Mouse (Mus musculus) testis, adult 2 months (tissue): ENCODE data around the gene B4galnt1. TPM values are rescaled to one million over a fixed set of nuclear protein-coding genes. Genes with fewer than 3 reads are reported as not detected.

Source experiments
- H3K27ac ChIP-seq: fragments of 200-500 bp; 2 replicates; pipeline ENCODE4 v1.5.1; 2012; ENCODE audit warnings: low read depth, low read length; ENCODE audit not compliant: control insufficient read depth, insufficient read depth
- H3K27me3 ChIP-seq: fragments of 200-500 bp; 2 replicates; pipeline ENCODE4 v1.6.1; 2012; ENCODE audit warnings: mild to moderate bottlenecking, low read length, moderate library complexity; ENCODE audit not compliant: control insufficient read depth, insufficient read depth
- H3K36me3 ChIP-seq: fragments of 200-500 bp; 2 replicates; pipeline ENCODE4 v1.6.1; 2012; ENCODE audit warnings: mild to moderate bottlenecking, low read length; ENCODE audit not compliant: control insufficient read depth, insufficient read depth
- H3K4me1 ChIP-seq: fragments of 200-500 bp; 2 replicates; pipeline ENCODE4 v1.6.1; 2012; ENCODE audit warnings: low read length; ENCODE audit not compliant: control insufficient read depth, insufficient read depth
- H3K4me3 ChIP-seq: fragments of 200-500 bp; 2 replicates; pipeline ENCODE4 v1.5.1; 2012; ENCODE audit warnings: low read depth, mild to moderate bottlenecking, low read length, moderate library complexity, mixed read lengths; ENCODE audit not compliant: control insufficient read depth
- CTCF ChIP-seq: fragments of 200-500 bp; IDR thresholded peaks from 2 replicates; pipeline ENCODE4 v1.5.1; 2012; ENCODE audit warnings: low read depth, mild to moderate bottlenecking, inconsistent platforms, low read length, moderate library complexity; ENCODE audit not compliant: control insufficient read depth, insufficient read depth, insufficient replicate concordance
- POLR2A ChIP-seq: fragments of 200-500 bp; IDR thresholded peaks from 2 replicates; pipeline ENCODE4 v1.6.1; 2012; ENCODE audit warnings: low read depth, mild to moderate bottlenecking, inconsistent platforms, low read length, moderate library complexity; ENCODE audit not compliant: control insufficient read depth
- polyA plus RNA-seq: library from polyadenylated mRNA; depleted of rRNA; stranded (reverse); fragments of >200 nt; gene quantifications from 2 replicates; pipeline ENCODE4 v1.2.3, GENCODE M21; 2012

The B4galnt1 gene
- polyA plus RNA-seq, 1 experiment, result 27.0 TPM

GRCm38 (mm10) chr10:127181566-127181965 lies 16.5 kb downstream of the B4galnt1 start:
- H3K27ac ChIP-seq, result no peak overlapping the region
- peaks cover 35% of the 10 kb centered on the region for H3K4me1 ChIP-seq
- TF ChIP-seq CTCF (no peak), POLR2A (no peak)
- no peak overlapping the region for H3K4me3 ChIP-seq
- no peaks in the 10 kb centered on the region for H3K36me3 ChIP-seq
- no peaks in the 10 kb centered on the region; the same call in 1 of the 2 replicates for H3K27me3 ChIP-seq

GRCm38 (mm10) chr10:127182624-127183023 lies 17.6 kb downstream of the B4galnt1 start:
- TF ChIP-seq CTCF (no peak), POLR2A (no peak)
- no peaks in the 10 kb centered on the region for H3K36me3 ChIP-seq
- H3K4me1 ChIP-seq, result peaks cover 32% of the 10 kb centered on the region
- no peak overlapping the region for H3K27ac ChIP-seq
- no peaks in the 10 kb centered on the region for H3K27me3 ChIP-seq
- no peak overlapping the region for H3K4me3 ChIP-seq

- Histone ChIP-seq H3K4me1 (peaks cover 24% of the 10 kb centered on the region), H3K36me3 (no peaks in the 10 kb centered on the region), H3K4me3 (no peak overlapping the region), H3K27me3 (no peaks in the 10 kb centered on the region), H3K27ac (no peak overlapping the region)
- TF ChIP-seq CTCF (no peak), POLR2A (no peak)
These were observed 18.7 kb downstream of the B4galnt1 start for GRCm38 (mm10) chr10:127183759-127184158.

- H3K4me3 ChIP-seq, result no peak overlapping the region
- no peak overlapping the region for H3K27ac ChIP-seq
- TF ChIP-seq CTCF (no peak), POLR2A (no peak)
- no peaks in the 10 kb centered on the region for H3K36me3 ChIP-seq
- H3K4me1 ChIP-seq, result peaks cover 23% of the 10 kb centered on the region
- H3K27me3 ChIP-seq, result no peaks in the 10 kb centered on the region
These were observed 20.1 kb downstream of the B4galnt1 start for GRCm38 (mm10) chr10:127185101-127185500.

GRCm38 (mm10) chr10:127185506-127185905 lies 20.5 kb downstream of the B4galnt1 start:
- no peak for TF ChIP-seq POLR2A
- no peak for TF ChIP-seq CTCF
- H3K4me1 ChIP-seq, result peaks cover 23% of the 10 kb centered on the region
- no peaks in the 10 kb centered on the region for H3K27me3 ChIP-seq
- H3K36me3 ChIP-seq, result no peaks in the 10 kb centered on the region
- H3K27ac ChIP-seq, result no peak overlapping the region
- no peak overlapping the region for H3K4me3 ChIP-seq

- Histone ChIP-seq H3K4me1 (peaks cover 30% of the 10 kb centered on the region), H3K27me3 (no peaks in the 10 kb centered on the region), H3K27ac (no peak overlapping the region), H3K4me3 (no peak overlapping the region), H3K36me3 (no peaks in the 10 kb centered on the region)
- no peak for TF ChIP-seq POLR2A
- TF ChIP-seq CTCF, result no peak
These were observed 21.4 kb downstream of the B4galnt1 start for GRCm38 (mm10) chr10:127186451-127186850.

GRCm38 (mm10) chr10:127187371-127188078 lies 22.5 kb downstream of the B4galnt1 start:
- H3K27me3 ChIP-seq, result no peaks in the 10 kb centered on the region
- H3K4me3 ChIP-seq, result no peak overlapping the region
- H3K36me3 ChIP-seq, result no peaks in the 10 kb centered on the region
- TF ChIP-seq CTCF, result no peak
- TF ChIP-seq POLR2A, result no peak
- peaks cover 30% of the 10 kb centered on the region for H3K4me1 ChIP-seq
- no peak overlapping the region for H3K27ac ChIP-seq

- Histone ChIP-seq H3K27ac (no peak overlapping the region), H3K27me3 (no peaks in the 10 kb centered on the region), H3K4me3 (peak overlapping the region; percentile 85; the same call in 1 of the 2 replicates), H3K36me3 (no peaks in the 10 kb centered on the region), H3K4me1 (peaks cover 30% of the 10 kb centered on the region)
- TF ChIP-seq POLR2A (no peak), CTCF (no peak)
These were observed 23.0 kb downstream of the B4galnt1 start for GRCm38 (mm10) chr10:127188079-127188453.
